Mouse (Mus musculus): ENCODE measurements around the gene Wdr44. TPM values are rescaled to one million over a fixed set of nuclear protein-coding genes. Genes with fewer than 3 reads are reported as not detected.
"Not testable (repeated sequence)": the region's sequence is repeated elsewhere in the genome, so short reads cannot be mapped to it uniquely, and the experiment has no call there.

The Wdr44 gene
- polyA plus RNA-seq, 1 experiment from 2014 or later = 18.0 TPM

DNA sequence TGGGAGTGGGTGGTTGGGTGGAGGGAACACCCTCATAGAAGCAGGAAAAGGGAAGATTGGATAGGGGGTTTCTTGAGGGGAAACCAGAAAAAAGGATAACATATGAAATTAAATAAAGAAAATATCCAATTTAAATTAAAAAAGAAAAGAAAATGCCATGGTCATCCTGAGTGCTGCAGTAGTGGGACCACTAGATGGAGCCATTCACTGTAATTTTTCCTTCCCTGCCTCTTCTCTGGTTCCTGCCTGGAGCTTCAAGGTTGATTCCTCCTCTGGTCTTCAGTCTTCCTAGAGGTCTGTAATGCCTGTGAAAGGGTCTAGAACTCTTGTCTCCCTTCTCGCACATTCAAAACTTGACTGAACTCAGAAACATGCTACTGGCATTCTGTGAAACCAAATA, 120.4 kb downstream of the Wdr44 start:
- H3K9ac ChIP-seq (replicated peaks; ENCODE audit: low read depth, low read length); H3K27ac ChIP-seq (ENCODE audit: low read length); H3K4me3 ChIP-seq (replicated peaks; ENCODE audit: low read length); H3K27me3 ChIP-seq (replicated peaks; ENCODE audit: control insufficient read depth, insufficient read depth, low read length); H3K4me1 ChIP-seq (replicated peaks; ENCODE audit: control insufficient read depth, insufficient read depth, low read length); H3K9me3 ChIP-seq (ENCODE audit: control insufficient read depth, low read length); H3K36me3 ChIP-seq (ENCODE audit: control insufficient read depth, insufficient read depth); ATAC-seq; H3K4me2 ChIP-seq (ENCODE audit: low read length): not testable (repeated sequence)
- WGBS = 75% methylated on average over 1 of the region's 1 CpGs

DNA sequence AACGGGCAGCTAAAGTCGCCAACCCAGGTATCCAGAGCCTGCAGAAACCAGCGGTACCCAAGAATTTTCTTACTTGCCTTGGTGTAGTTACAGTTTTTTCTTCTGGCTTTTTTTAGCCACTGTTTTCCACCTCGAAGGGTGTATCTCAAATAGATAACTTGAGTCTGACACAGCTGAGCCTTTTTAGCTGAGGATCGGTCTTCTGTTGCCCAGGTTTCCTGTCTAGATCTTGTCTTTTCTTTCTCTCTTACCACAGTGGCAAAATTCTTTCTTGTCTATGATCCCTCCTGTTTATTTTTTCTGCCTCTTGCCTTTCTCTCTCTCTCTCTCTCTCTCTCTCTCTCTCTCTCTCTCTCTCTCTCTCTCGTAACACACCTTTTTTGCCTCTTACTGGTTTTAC, 130.0 kb downstream of the Wdr44 start:
- H3K9ac ChIP-seq (replicated peaks; ENCODE audit: low read depth, low read length); H3K27me3 ChIP-seq (replicated peaks; ENCODE audit: control insufficient read depth, insufficient read depth, low read length); H3K36me3 ChIP-seq (ENCODE audit: control insufficient read depth, insufficient read depth); H3K27ac ChIP-seq (ENCODE audit: low read length); ATAC-seq; H3K4me2 ChIP-seq (ENCODE audit: low read length); H3K4me1 ChIP-seq (replicated peaks; ENCODE audit: control insufficient read depth, insufficient read depth, low read length); H3K4me3 ChIP-seq (replicated peaks; ENCODE audit: low read length); H3K9me3 ChIP-seq (ENCODE audit: control insufficient read depth, low read length): not testable (repeated sequence)
- 92% methylated on average over 6 of the region's 6 CpGs for WGBS

DNA sequence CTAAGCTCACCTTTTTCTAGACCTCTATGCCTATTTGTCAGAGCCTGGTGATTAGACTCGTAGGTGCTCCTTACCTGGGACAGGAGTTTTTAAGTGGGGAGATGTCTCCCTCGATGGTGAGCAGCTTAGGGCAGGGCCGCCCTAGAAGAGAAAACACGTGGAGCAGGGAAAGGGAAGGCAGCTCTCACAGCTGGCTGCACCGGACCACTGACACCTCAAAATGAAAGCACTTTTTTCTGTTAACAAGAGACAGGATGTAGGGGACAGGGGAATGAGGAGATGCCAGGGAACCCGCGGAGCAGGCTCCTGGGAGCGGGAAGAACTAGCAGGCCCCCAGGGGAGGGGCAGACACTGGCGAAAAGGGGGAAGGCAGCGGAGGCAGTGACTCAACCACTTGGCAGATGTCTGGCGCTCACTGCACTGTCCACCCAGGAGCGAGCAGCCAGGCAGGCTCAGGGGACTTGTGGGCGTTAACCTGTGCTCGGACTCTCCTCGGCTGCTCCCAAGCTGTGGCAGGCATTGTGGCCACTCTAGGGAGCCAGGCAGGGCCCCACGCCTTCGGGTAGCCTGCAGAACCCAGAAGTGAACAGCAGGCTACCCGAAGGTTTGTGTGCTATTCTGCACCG, 130.7 kb downstream of the Wdr44 start:
- H3K4me3 ChIP-seq (replicated peaks; ENCODE audit: low read length) = no peak overlapping the region
- 75% methylated on average over 18 of the region's 19 CpGs for WGBS
- H3K27me3 ChIP-seq (replicated peaks; ENCODE audit: control insufficient read depth, insufficient read depth, low read length) = no peaks in the 10 kb centered on the region
- no peaks in the 10 kb centered on the region for H3K4me1 ChIP-seq (replicated peaks; ENCODE audit: control insufficient read depth, insufficient read depth, low read length)
- no peak for ATAC-seq
- no peak overlapping the region for H3K4me2 ChIP-seq (ENCODE audit: low read length)
- no peak overlapping the region for H3K27ac ChIP-seq (ENCODE audit: low read length)
- no peaks in the 10 kb centered on the region for H3K36me3 ChIP-seq (ENCODE audit: control insufficient read depth, insufficient read depth)
- H3K9me3 ChIP-seq (ENCODE audit: control insufficient read depth, low read length) = no peaks in the 10 kb centered on the region
- no peak overlapping the region for H3K9ac ChIP-seq (replicated peaks; ENCODE audit: low read depth, low read length)

DNA sequence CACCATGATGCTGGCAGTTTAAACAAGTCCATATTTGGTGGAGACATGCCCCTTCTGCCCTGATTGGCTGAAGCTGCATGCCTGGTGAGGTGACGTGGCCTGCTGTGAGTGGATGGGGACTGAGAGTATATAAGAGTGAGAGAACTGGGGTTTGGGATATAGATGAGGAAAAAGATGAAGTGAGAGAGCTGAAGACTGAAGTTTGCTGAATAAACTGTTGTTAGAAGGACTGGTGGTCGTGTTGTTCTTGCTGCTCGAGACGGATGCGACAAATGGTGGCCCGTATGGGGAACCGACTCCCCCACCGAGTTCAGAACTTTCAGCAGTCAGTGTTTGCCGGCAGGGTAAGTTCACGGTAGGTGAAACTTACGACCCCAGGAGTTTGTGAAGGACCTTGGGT, 140.9 kb downstream of the Wdr44 start:
- not testable (repeated sequence) for H3K4me3 ChIP-seq (replicated peaks; ENCODE audit: low read length); ATAC-seq; H3K9ac ChIP-seq (replicated peaks; ENCODE audit: low read depth, low read length); H3K4me1 ChIP-seq (replicated peaks; ENCODE audit: control insufficient read depth, insufficient read depth, low read length); H3K4me2 ChIP-seq (ENCODE audit: low read length); H3K27ac ChIP-seq (ENCODE audit: low read length); H3K9me3 ChIP-seq (ENCODE audit: control insufficient read depth, low read length); H3K36me3 ChIP-seq (ENCODE audit: control insufficient read depth, insufficient read depth); H3K27me3 ChIP-seq (replicated peaks; ENCODE audit: control insufficient read depth, insufficient read depth, low read length)
- WGBS = 89% methylated on average over 11 of the region's 11 CpGs

DNA sequence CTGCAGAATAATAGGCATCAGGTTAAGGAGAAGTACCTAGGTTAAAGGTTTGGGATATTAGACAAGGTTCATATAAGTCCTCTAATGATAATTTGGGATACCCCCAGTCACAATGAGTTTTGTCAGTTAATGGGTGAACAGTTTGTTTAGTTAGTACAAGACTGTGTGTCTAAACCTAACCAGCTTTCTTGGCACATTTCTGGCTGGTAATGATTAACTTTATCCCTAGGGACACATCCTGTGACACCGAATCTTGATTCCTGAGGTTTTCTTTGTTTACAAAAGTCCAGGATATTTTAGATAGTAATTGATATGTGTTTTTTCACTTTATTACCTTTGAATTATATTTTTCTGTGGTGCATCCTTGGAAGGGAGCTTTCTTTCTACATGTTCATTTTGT, 148.1 kb downstream of the Wdr44 start:
- no peaks in the 10 kb centered on the region for H3K4me1 ChIP-seq (replicated peaks; ENCODE audit: control insufficient read depth, insufficient read depth, low read length)
- no peaks in the 10 kb centered on the region for H3K9me3 ChIP-seq (ENCODE audit: control insufficient read depth, low read length)
- no peak overlapping the region for H3K27ac ChIP-seq (ENCODE audit: low read length)
- no peak for ATAC-seq
- no peak overlapping the region for H3K4me3 ChIP-seq (replicated peaks; ENCODE audit: low read length)
- H3K9ac ChIP-seq (replicated peaks; ENCODE audit: low read depth, low read length) = no peak overlapping the region
- WGBS = 90% methylated on average over 1 of the region's 1 CpGs
- H3K4me2 ChIP-seq (ENCODE audit: low read length) = no peak overlapping the region
- no peaks in the 10 kb centered on the region for H3K27me3 ChIP-seq (replicated peaks; ENCODE audit: control insufficient read depth, insufficient read depth, low read length)
- no peaks in the 10 kb centered on the region for H3K36me3 ChIP-seq (ENCODE audit: control insufficient read depth, insufficient read depth)

Other genes starting within 250 kb of the Wdr44 start
- gene Gm4907, start 189.5 kb downstream of the Wdr44 start, polyA plus RNA-seq (2015; fragmentation: Nextera tagmentation; extraction: Ambion mirVana) = not detected in 2 replicates